Mouse (Mus musculus) erythroblast, embryonic 14.5 days (primary cell): ENCODE data around the gene Cdhr3. TPM values are rescaled to one million over a fixed set of nuclear protein-coding genes. Genes with fewer than 3 reads are reported as not detected.

Source experiments
- H3K27me3 ChIP-seq: 2 replicates; pipeline ENCODE4 v1.6.1; 2012; ENCODE audit warnings: inconsistent platforms; ENCODE audit not compliant: control insufficient read depth
- H3K36me3 ChIP-seq: 2 replicates; pipeline ENCODE4 v1.6.1; 2012; ENCODE audit warnings: mild to moderate bottlenecking, inconsistent platforms; ENCODE audit not compliant: control insufficient read depth
- H3K4me1 ChIP-seq: 2 replicates; pipeline ENCODE4 v1.6.1; 2012; ENCODE audit warnings: inconsistent platforms; ENCODE audit not compliant: control insufficient read depth
- H3K4me3 ChIP-seq: replicated peaks from 2 replicates; pipeline ENCODE3; 2012; ENCODE audit warnings: moderate library complexity, mild to moderate bottlenecking, inconsistent platforms
- H3K9me3 ChIP-seq: 2 replicates; pipeline ENCODE4 v1.6.1; 2012; ENCODE audit warnings: low read length, inconsistent platforms, mixed read lengths; ENCODE audit not compliant: control insufficient read depth
- GATA1 ChIP-seq: IDR thresholded peaks from 2 replicates; pipeline ENCODE4 v1.6.1; 2012; ENCODE audit warnings: low read length, inconsistent platforms, mixed read lengths
- TAL1 ChIP-seq: IDR thresholded peaks from 3 replicates; pipeline ENCODE4 v1.6.1; 2012; ENCODE audit warnings: low read length, inconsistent platforms, mixed read lengths
- polyA plus RNA-seq: library from polyadenylated mRNA; stranded (reverse); fragments of >175 nt; gene quantifications from 2 replicates; pipeline ENCODE4 v1.2.3, GENCODE M21; 2012

Cdhr3 gene
- polyA plus RNA-seq, 1 experiment, result not detected

GRCm38 (mm10) chr12:33086151-33086550 is 6.5 kb downstream of the Cdhr3 start:
- no peak overlapping the region for H3K4me3 ChIP-seq
- TF ChIP-seq TAL1 (no peak), GATA1 (no peak)
- no peaks in the 10 kb centered on the region for H3K27me3 ChIP-seq
- no peaks in the 10 kb centered on the region for H3K36me3 ChIP-seq
- H3K9me3 ChIP-seq, result no peaks in the 10 kb centered on the region
- no peaks in the 10 kb centered on the region for H3K4me1 ChIP-seq

GRCm38 (mm10) chr12:33084683-33085082 is 8.0 kb downstream of the Cdhr3 start:
- Histone ChIP-seq H3K27me3 (no peaks in the 10 kb centered on the region), H3K36me3 (no peaks in the 10 kb centered on the region)
- TF ChIP-seq TAL1, result no peak
- no peak for TF ChIP-seq GATA1

GRCm38 (mm10) chr12:33083362-33083761 is 9.3 kb downstream of the Cdhr3 start:
- Histone ChIP-seq H3K9me3 (no peaks in the 10 kb centered on the region), H3K36me3 (no peaks in the 10 kb centered on the region), H3K4me3 (no peak overlapping the region), H3K4me1 (no peaks in the 10 kb centered on the region), H3K27me3 (no peaks in the 10 kb centered on the region)
- TF ChIP-seq TAL1 (no peak), GATA1 (no peak)

More at GRCm38 (mm10) chr12:33084683-33085082, 8.0 kb downstream of the Cdhr3 start:
- H3K4me1 ChIP-seq, result no peaks in the 10 kb centered on the region
- no peak overlapping the region for H3K4me3 ChIP-seq
- no peaks in the 10 kb centered on the region for H3K9me3 ChIP-seq

GRCm38 (mm10) chr12:33076309-33076708 is 16.4 kb downstream of the Cdhr3 start:
- H3K9me3 ChIP-seq, result no peaks in the 10 kb centered on the region
- no peaks in the 10 kb centered on the region for H3K36me3 ChIP-seq
- no peaks in the 10 kb centered on the region; the same call in 1 of the 2 replicates for H3K27me3 ChIP-seq
- H3K4me3 ChIP-seq, result no peak overlapping the region
- no peaks in the 10 kb centered on the region for H3K4me1 ChIP-seq
- TF ChIP-seq GATA1, result no peak
- TF ChIP-seq TAL1, result no peak

- H3K9me3 ChIP-seq, result no peaks in the 10 kb centered on the region
- H3K4me3 ChIP-seq, result no peak overlapping the region
- no peaks in the 10 kb centered on the region for H3K27me3 ChIP-seq
These were observed 20.6 kb downstream of the Cdhr3 start for GRCm38 (mm10) chr12:33071901-33072672.

GRCm38 (mm10) chr12:33068977-33069376 is 23.7 kb downstream of the Cdhr3 start:
- Histone ChIP-seq H3K27me3 (no peaks in the 10 kb centered on the region), H3K36me3 (no peaks in the 10 kb centered on the region), H3K4me1 (no peaks in the 10 kb centered on the region), H3K4me3 (no peak overlapping the region), H3K9me3 (no peaks in the 10 kb centered on the region)
- TF ChIP-seq TAL1, result no peak
- no peak for TF ChIP-seq GATA1

More at GRCm38 (mm10) chr12:33071901-33072672, 20.6 kb downstream of the Cdhr3 start:
- Histone ChIP-seq H3K36me3 (no peaks in the 10 kb centered on the region), H3K4me1 (no peaks in the 10 kb centered on the region)
- TF ChIP-seq GATA1, result no peak
- no peak for TF ChIP-seq TAL1

GRCm38 (mm10) chr12:33066355-33066754 is 26.3 kb downstream of the Cdhr3 start:
- no peak for TF ChIP-seq GATA1
- no peak for TF ChIP-seq TAL1
- no peaks in the 10 kb centered on the region for H3K9me3 ChIP-seq
- no peaks in the 10 kb centered on the region for H3K36me3 ChIP-seq
- H3K4me1 ChIP-seq, result no peaks in the 10 kb centered on the region
- H3K4me3 ChIP-seq, result no peak overlapping the region
- no peaks in the 10 kb centered on the region for H3K27me3 ChIP-seq

GRCm38 (mm10) chr12:33065162-33065561 is 27.5 kb downstream of the Cdhr3 start:
- Histone ChIP-seq H3K27me3 (no peaks in the 10 kb centered on the region), H3K36me3 (no peaks in the 10 kb centered on the region), H3K4me1 (no peaks in the 10 kb centered on the region), H3K9me3 (no peaks in the 10 kb centered on the region), H3K4me3 (no peak overlapping the region)
- TF ChIP-seq TAL1 (no peak), GATA1 (no peak)

GRCm38 (mm10) chr12:33064266-33064665 is 28.4 kb downstream of the Cdhr3 start:
- Histone ChIP-seq H3K4me1 (no peaks in the 10 kb centered on the region), H3K9me3 (no peaks in the 10 kb centered on the region), H3K36me3 (no peaks in the 10 kb centered on the region), H3K4me3 (no peak overlapping the region), H3K27me3 (no peaks in the 10 kb centered on the region)
- TF ChIP-seq GATA1 (no peak), TAL1 (no peak)
